Mouse (Mus musculus) layer of hippocampus, postnatal 25 days (tissue): ENCODE data around the gene Cox20. TPM values are rescaled to one million over a fixed set of nuclear protein-coding genes. Genes with fewer than 3 reads are reported as not detected.
"Not testable (repeated sequence)": the region's sequence is repeated elsewhere in the genome, so short reads cannot be mapped to it uniquely, and the experiment has no call there.

ENCODE experiments used
- DNase-seq, 2 experiments: peaks; one replicate each; pipeline ENCODE4 v3.0.0; 2022; ENCODE audit warnings: mixed read lengths in 2 of 2, low spot score in 1 of 2; ENCODE audit errors: extremely low spot score in 1 of 2
- total RNA-seq, 2 experiments: library from RNA; stranded (reverse); gene quantifications; 2 replicates each; pipeline ENCODE4 v1.2.3; 2021

The Cox20 gene
- total RNA-seq, 2 experiments from 2014 or later = 38.4 to 39.1 TPM

DNA sequence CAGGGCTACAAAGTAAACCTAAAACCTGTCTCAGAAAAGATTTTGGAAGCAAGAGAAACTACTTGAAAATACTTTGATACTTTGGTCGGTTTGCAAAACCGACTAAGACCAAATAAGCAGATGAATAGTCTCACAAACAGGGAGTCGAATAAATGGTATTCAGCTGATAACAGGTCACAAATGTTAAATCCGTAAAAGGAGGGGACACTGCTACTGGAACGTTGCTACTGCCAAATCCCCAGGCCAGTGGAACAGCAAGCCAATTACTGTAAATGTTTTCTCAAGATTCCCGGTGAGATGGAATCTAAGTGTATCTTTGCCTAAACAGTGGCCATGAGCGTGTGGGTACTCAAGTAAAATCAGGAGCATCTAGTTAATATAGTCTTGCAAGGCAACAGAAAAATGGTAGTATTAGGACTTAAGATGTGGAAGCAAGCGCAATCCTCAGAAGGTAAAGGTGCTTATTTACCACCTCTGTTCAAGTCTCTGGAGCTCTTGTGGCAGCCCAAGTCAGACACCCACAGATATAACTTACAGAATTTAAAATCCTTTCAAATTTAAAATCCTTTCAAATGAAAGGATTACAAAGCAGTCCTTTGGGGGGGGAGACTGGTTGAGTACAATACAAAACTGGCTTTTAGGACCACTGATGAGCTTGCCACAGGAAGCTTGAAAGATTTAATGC is 1.2 kb downstream of the Cox20 start:
- no peak for DNase-seq

DNA sequence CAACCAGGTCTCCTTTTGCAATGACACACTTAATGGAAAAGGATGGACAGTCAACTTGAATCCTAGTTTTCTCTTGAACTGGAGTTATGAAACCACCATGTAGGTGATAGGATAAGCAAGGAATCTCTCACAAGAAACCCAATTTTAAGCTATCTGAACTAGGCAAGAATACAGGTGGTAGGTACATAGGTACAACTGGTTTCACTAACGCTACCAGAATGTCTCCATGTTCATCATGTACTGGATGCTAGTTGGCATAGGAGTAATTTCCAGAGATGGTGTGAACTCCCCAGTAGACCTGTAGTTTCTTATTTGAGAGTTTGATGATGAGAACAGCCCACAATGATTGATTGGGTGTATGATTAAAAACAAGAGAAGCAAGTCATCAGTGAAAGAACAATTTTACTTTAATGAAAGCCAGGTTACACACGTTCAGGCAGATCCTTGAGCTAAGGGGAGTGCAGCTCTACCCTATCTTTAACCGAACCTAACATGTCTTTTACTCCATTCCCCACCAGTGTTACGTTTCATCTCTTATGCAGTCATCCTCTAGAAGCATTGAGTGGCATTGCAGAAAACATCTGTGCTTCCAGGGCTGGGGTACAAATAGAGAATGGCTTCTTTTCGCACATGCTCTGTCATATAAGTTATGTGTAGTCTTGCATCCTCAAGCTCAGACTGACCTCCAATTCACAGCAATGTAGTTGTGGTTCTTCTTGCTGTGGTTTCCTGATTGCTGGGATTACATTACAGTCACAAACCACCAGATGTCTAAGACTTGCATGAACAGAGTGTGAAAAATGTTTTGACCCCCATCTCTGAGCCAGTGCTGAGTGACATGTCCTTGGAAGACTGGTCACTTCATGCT is 2.0 kb downstream of the Cox20 start:
- no peak for DNase-seq

DNA sequence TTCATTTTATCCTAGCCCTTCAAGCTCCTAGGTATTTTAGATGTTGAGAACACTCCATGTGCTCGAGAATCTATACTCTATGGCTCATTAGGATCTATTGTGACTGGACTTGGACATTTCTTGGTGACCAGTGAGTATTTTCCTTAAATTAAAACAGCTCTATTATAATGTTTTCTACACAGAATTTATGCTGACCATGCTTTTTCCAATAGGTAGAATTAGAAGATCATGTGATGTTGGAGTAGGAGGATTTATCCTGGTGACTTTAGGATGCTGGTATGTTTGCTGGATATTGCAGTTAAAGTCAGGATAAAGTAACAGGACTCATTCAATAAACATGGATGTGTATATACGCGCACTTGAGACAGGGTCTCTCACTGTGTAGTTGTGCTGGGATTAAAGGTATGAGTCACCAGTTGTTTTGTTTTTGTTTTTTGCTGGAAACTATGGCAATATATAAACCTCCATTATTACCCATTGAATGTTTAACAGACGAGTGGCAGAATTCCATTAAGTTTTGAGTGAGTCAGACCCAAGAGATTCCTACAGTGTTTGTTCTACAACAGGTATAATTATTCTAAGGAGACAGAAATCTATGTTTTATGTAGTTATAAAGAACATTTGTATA is 2.9 kb downstream of the Cox20 start:
- no peak for DNase-seq

DNA sequence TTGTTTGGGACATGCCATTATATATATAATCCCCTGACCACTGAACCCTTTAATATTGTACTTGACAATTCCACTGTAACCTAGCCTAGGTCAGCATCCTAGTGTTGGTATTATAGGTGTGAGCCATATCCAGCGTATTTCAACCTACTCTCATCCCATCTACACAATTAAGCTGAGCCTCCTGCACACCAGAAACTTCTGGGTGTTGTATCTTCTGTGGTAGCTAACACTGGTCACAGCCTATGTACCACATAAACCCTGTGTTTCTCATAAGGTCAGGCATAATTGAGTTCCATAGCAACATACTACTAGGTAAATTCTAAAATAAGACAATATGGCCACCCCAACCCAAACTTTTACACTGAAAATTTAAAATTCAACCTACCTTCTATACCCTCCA is 4.3 kb downstream of the Cox20 start:
- no peak for DNase-seq

DNA sequence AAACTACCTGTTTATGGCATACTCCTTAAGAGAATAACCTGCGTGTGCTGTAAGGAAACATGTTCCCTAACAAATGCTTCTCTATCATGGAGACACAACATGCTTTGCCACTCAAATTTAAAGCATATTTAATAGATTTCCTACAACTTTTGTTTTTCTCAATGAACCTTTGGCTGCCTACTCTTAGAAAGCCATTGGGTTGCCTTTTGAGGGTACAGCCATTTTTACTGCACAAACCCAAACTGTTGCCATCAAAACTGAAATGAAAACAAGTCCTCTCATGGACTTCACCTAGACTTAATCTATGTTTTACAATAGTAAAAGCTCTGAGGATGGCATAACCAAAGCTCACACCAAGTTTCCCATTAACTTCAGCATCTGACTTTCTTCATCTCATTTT is 5.6 kb downstream of the Cox20 start:
- no peak for DNase-seq

DNA sequence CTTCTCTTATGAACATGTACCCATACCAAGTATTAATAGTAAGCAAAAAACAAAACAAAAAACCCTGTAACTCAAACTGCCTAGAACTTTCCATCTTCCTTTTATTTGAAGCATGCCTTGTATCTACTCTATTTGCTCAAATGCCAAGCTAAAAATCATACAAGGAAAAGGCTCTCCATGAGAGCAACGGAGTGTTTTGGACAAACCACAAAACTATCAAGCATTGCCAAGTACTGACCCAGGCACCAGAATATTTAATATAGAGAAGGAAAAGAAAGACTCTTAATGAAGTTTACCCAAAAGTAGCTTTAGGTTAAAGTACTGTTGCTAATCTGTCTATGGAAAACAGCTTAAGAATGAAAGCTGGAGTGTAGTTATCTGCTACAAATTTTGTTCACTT is 7.4 kb downstream of the Cox20 start:
- no peak for DNase-seq

DNA sequence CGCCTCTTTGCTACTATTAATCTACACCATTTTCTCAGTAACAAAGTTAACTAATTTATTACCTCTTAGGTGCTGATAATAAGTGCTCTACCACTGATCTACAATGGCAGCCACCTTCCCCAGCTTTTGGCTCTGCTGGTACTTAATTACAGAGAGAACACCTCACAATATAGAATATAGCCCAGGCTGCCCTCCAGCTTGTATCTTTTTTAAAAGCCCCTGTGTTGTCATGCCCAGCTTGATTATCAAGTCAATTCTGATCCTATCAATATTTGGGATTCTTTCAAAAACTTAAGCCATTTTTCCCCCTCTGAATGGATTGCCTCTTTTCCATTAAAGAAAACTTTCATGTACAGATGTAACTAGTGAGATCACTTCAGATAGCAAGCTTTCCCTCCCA is 8.0 kb downstream of the Cox20 start:
- no peak for DNase-seq

DNA sequence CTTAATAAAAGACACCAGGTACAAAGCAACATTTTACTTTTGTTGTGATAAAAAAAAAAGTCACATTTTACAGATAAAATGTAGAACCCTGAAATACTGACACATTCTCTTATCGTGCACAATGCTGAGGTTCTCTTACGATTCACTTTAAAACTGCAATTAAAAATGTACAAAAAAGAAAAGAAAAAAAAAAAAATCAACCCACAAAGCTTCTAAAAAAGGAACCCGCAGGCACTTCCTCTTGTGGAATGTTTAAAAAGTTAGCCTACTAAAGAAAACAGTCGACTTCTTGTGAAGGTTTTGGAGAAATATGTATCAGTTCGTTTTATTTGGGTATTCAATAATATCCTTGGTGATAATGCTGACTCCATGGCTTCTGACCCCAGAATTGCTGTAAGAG is 10.1 kb downstream of the Cox20 start:
- no peak for DNase-seq

DNA sequence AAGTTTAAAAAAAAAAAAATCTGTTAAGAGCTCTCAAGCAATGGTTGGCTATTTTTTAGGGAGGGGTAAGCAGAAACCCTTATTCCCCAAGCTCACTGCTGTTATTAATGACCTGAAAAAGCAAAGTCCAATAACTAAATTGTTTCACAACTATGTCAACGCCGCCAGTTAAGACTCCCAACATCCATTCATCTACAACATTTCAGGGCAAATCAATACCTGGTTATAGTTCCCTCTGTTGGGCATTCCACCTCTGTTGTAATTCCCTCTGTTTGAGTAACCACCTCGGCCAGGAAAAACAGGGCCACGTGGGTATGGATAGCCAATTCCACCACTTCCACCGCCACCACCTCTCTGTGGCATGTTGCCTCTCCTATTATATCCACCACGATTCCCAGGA is 11.0 kb downstream of the Cox20 start:
- no peak for DNase-seq

DNA sequence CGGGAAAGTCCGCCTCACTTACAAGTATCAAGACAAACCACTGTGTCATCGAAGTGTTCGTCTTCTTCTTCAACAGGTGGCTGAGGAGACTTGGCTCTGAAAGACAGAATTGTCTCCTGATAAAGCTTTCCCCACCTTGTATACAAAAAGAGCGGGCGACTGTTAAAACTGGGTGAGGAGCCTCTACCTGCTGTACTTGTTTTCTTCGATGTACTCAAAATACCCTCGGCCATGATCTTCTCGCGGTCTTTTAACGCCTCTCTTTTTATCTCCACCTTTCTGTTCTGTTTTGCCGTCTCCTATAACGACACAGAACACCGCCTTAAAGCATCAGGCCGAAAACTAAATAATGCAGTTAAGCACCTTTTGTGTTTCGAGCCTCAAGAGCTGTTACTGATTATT is 16.9 kb downstream of the Cox20 start:
- no peak for DNase-seq

DNA sequence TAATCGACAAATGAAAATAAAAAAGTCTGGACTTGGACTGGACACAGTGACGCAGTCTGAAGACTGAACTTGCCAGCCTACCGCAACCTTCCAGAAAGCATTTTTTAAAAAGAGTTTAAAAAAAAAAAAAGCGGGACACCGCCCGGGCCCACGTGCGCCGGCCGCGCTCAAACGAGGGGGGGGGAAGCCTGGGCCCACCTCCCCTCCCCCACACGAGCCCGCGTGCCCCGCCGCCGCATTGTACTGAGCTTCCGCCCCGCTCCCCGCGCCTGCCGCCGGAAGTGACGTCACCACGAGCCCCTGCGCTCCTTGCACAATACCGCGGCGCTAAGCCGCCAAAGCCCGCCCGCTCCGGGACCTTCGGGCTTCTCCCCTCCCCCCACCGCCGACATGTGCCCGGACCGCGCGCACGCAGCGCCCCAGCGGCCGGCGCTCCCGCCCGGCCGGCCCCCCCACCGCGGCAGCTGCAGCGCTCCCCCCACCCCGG is 17.4 kb downstream of the Cox20 start:
- peak; percentile 88 to 89 for DNase-seq

DNA sequence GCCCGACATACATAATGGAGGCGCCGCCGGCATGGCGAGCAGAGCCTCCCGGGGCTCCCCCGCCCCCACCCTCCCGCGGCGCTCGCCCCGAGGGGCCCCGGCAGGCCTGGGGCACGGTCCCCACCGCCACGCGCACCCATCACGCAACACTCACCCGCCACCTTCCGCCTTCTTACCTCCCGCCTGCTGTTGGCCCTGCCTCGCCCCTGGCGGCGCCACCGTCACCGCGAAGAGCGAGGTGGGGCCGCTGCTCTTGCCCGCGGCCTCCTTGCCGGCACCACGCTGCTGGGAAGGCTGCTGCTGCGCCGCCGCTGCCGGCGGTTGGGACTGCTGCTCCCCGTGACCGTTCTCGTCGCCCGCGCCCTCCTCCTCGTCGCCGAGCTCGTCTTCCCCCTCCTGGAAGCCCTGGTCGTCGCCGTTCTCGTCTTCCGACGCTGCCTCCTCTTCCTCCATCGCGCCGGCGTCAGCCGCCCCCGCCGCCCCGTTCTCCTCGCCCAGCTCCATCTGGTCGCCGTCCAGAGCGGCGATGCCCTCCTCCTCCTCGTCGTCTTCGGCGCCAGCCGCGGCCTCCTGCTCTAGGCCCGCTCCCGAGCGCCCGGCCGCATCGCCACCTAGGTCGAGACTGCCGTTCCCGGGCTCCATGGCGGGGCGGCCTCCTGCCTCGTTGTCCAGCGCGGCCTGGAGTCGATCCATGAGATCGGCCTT is 18.0 kb downstream of the Cox20 start:
- DNase-seq = peak in 1 of 2 experiments; percentile 44

DNA sequence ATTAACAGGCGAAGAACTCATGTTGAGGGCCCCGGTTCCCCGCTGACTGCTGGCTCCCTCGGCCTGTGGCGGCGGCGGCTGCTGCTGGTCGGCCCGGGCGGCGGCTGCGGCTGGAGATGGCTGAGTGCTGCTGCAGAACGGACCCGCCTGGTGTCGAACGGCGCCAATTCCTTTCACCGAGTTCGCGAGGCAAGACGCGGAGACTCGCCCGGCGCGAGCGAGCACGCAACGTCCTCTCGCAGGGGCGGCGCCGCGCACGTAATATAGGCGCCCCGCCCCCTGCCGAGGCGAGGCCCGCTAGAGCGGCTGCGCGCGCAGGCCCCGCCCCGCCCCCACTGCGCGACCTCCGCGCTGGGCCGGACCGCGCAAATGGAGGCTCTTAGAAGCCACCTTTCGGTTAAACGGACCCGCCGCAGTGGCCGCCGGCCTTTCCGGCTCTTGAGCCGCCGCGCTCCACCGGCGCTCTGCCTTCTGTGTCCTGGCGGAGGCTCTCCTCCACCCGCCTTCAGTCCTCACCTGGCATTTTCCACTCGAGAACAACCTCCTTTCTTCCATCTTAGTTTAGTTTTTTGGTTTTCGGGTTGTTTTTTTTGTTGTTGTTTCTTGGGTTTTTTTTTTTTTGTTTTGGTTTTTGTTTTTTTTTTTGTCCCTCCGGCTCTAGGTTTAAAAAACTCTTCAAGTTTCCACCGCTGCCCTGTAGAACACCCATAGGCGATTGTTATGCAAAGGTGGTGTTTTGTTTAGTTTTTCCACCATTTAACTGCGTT is 18.8 kb downstream of the Cox20 start, which contains the start of gene Hnrnpu:
TSS of gene Hnrnpu (minus strand) at position 247 of the 767 bp plus-strand sequence.
- DNase-seq = peak; percentile 93 to 94

DNA sequence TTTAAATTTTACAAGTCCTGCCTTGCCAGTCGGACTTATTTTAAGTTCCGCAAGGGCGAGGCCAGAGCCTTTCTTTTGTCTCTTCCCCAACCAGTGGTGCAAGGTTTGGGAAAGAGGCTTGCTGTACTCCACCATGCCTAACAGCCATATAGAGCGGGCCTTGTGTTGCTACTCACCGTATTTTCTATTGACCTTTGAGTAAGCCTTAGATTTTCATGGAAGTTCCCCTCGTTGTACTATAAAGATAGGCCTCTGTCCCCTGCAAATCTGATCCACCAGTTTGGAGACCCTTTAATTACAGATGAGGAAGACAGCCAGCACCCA is 19.4 kb downstream of the Cox20 start:
- peak in 1 of 2 experiments; percentile 15 for DNase-seq

DNA sequence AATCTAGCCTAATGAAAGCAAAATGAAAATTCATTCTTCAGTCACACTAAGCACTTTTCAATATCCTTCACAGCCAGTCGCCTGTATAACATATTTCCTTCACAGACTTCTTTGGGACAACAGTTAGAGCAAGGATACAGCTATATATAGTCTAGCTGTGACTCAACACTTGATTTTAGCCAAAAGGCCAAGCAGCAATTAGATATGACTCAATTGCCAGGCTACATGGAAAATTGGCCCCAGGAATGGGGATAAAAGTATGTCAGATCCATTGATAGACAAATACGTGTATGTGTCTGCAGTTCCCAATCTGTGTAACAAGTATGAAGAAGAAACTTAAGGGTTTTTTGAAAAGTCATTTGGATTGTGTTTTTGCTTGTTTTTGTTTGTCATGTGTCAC is 21.3 kb downstream of the Cox20 start:
- DNase-seq = no peak

DNA sequence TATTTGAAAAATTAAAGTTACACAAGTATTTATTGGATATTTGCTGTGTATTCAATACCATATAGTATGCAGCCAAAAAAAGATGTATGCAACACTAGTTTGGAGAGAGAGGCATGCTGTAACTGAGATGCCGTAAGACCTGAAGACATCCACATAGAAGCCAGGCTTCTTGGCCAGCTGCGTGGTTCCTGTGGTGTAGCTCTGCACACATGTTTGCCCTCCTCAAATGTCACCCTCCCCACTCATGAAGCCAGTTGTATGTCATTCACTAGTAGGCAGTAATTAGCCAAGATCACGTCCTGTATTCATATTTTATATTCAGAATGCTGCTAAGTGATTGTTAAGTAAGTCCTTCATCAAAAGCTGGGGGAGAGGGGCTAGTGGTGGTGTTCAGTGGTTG is 22.5 kb downstream of the Cox20 start:
- DNase-seq = no peak

DNA sequence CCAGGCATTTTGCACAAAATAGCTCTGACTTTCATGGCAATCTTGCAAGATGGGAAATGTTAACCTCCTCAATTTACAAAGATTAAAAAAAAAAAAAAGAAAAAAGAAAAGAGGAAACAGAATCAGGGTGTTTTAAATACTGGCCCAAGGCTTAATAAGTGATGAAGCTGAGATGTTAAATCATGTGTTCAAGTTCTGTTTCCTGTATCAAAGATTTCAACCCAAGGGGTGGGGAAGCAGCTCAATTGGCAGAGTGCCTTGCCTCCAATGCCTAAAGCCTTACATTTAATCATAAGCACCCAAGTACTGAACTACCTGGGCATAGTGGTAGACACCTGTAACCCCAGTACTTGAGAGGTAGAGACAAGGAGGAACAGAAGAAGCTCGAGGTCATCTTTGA is 23.1 kb downstream of the Cox20 start:
- DNase-seq = no peak

DNA sequence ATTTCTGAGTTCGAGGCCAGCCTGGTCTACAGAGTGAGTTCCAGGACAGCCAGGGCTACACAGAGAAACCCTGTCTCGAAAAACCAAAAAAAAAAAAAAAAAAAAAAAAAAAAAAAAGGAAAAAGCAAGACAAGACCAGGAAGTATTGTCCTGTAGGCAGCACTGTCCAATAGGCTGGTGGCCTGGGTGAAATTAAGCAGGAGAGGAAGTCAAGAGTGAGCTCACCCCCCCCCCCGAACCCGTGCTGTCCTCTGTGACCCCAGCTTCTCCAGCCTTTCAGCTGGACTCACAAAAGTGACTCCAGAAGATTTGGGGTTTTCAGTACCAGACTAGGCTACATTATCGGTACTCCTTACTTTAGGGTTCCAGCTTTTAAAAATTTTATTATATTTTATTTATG is 23.7 kb downstream of the Cox20 start:
- DNase-seq = no peak

DNA sequence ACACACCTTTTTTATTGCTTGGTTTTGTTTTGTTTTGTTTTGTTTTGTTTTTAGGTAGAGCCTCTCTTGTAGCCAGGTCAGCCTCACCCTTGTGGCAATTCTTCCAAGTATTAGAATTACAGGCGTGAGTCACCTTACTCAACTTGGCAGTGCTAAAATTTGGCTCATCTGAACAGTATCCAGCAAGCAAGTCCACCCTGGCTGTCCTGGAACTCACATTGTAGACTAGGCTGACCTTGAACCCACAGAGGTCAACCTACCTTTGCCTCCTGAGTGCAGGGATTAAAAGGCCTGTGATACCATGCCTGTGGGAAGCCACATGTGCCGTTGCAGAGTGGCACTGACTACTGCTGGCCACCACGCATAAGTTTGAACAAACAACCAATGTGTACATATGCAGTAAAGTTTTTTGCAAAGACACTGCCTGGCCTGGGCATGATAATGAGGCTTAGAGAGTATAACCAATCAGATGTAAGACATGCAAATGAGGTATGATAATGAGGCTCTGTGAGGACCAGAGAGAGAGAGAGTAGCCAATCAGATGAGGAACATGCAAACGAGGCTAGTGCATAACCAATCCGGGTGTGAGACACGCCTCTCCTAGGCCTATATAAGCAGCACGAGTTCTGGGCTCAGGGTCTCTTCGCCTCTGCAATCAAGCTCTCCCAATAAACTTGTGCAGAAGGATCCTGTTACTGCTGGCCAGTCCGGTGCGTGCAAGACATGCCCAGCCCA is 25.3 kb downstream of the Cox20 start:
- not testable (repeated sequence) for DNase-seq
